Mouse (Mus musculus) frontal cortex, adult 2 months (tissue): ENCODE measurements around the gene Scgb1b30. TPM values are rescaled to one million over a fixed set of nuclear protein-coding genes. Genes with fewer than 3 reads are reported as not detected.

Experiments used
- polyA plus RNA-seq: library from polyadenylated mRNA; depleted of rRNA; stranded (reverse); fragments of >200 nt; gene quantifications from 2 replicates; pipeline ENCODE4 v1.2.3, GENCODE M21; 2012; rRNA removed

Scgb1b30 gene
- polyA plus RNA-seq, 1 experiment, result not detected

Other genes starting within 250 kb of the Scgb1b30 start
- gene Scgb2b26, start 150.4 kb upstream of the Scgb1b30 start, polyA plus RNA-seq, result not detected in 2 replicates
- gene Scgb2b27, start 81.5 kb upstream of the Scgb1b30 start, polyA plus RNA-seq, result not detected in 2 replicates
- gene Scgb1b27, start 73.9 kb upstream of the Scgb1b30 start, polyA plus RNA-seq, result not detected in 2 replicates
- gene Wtip, start 37.8 kb downstream of the Scgb1b30 start, polyA plus RNA-seq, result 14.1 and 16.3 TPM in 2 replicates
- gene Uba2, start 74.2 kb downstream of the Scgb1b30 start, polyA plus RNA-seq, result 106 and 116 TPM in 2 replicates
- gene Pdcd2l, start 101.2 kb downstream of the Scgb1b30 start, polyA plus RNA-seq, result 29.9 and 31.1 TPM in 2 replicates
- gene Gpi1, start 134.9 kb downstream of the Scgb1b30 start, polyA plus RNA-seq, result 771 and 776 TPM in 2 replicates
- not detected in 2 replicates for gene Gm6096, start 155.6 kb downstream of the Scgb1b30 start, polyA plus RNA-seq
- 26.9 and 32.3 TPM in 2 replicates for gene 4931406P16Rik, start 218.1 kb downstream of the Scgb1b30 start, polyA plus RNA-seq